Mouse (Mus musculus) left cerebral cortex, postnatal 10 days (tissue): ENCODE measurements around the gene Eif4e2. TPM values are rescaled to one million over a fixed set of nuclear protein-coding genes. Genes with fewer than 3 reads are reported as not detected.

ENCODE experiments used
- DNase-seq, 2 experiments: peaks; one replicate each; pipeline ENCODE4 v3.0.0; 2021 to 2022; ENCODE audit warnings: low spot score in 2 of 2, mixed read lengths in 1 of 2; ENCODE audit errors: extremely low spot score in 1 of 2
- intact Hi-C: fragments of 180-260 bp; cut with DNase I; formaldehyde crosslinking; loops from one replicate; pipeline ENCODE4 v1.15.1; 2025
- total RNA-seq, 2 experiments: library from RNA; stranded (reverse); gene quantifications; 2 replicates each; pipeline ENCODE4 v1.2.3; 2021

The Eif4e2 gene
- 10 to 100 TPM; 83.2 to 84.2 TPM for total RNA-seq

DNA sequence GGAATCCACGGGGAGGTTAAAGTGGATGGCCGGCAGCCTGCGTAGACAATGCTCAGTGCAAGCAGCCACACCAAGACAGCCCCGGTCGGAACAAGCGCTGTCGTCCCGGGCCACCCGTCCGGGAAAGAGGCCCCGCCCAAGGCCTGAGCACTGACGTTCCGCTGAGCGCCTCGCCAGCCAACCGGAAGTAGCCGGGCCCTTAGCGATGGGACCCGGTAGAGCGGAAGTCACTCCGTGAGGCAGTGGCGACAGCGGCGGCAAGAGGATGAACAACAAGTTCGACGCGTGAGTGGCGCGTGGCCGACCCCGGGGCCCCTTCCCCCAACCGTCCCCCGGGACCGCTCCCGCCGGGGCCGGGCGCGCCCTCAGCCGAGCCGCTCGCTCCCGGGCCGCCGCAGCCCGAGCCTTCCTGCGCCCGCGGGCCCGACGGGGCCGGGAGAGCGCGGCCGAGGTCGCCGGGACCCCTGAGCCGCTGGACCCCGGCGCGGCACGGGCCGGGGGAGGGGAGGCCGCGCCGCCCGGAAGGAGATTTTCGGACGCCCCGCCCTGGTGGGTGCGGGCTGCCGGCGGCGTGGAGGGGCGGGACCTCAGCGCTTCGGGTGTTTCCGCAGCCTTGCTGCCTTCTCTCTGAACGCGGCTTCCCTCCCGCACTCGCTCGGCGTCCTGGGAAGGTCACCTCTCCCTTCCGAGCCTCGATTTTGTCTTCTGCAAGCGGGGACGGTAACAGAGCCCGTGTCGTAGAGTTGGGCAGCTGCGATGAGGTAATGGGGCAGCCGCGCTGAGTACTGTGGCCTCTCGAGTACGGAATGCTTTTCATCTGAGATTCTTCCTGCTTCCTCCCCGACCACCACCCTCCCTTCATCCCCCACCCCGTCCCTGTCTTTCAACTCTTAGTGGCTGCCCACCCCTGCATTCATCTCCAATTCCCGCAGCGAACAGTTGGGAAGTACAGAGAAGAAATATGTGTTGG lies at the start of gene Eif4e2:
Gene Eif4e2 (plus strand): TSS at position 180 of the 970 bp plus-strand sequence.
- intact Hi-C loops: no loop called here

GRCm38 (mm10) chr1:87164164-87164795 lies 49.4 kb upstream of the Eif4e2 start:
- no peak for DNase-seq
- intact Hi-C loops: no loop called here

More for the DNA sequence above, at the start of gene Eif4e2:
- DNase-seq: peak; percentile 92 to 98

GRCm38 (mm10) chr1:87164796-87165184 lies 48.9 kb upstream of the Eif4e2 start:
- DNase-seq: no peak
- intact Hi-C loops: no loop called here

DNA sequence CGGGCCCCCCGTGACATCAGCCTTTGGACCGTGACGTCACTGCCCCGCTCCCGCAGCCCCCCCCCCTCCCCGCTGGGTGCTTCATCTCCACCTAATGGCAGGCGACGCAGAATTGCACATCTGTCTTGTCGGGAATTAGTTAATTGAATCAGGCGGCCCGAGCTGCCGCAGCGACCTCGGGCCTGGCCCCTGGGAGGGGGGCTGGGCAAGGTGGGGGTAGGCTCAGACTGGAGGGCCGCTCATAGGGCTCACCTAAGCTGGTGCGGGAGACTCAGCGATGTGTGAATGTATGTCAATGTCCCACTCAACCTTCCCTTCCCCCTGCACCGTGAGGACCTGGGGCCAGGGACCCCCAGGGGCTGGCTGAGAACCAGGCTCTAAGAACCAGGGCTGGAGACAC lies 43.3 kb upstream of the Eif4e2 start:
- DNase-seq: peak in 1 of 2 experiments; percentile 21
- intact Hi-C loops: no loop called here

GRCm38 (mm10) chr1:87171312-87171711 lies 42.4 kb upstream of the Eif4e2 start:
- no peak for DNase-seq

DNA sequence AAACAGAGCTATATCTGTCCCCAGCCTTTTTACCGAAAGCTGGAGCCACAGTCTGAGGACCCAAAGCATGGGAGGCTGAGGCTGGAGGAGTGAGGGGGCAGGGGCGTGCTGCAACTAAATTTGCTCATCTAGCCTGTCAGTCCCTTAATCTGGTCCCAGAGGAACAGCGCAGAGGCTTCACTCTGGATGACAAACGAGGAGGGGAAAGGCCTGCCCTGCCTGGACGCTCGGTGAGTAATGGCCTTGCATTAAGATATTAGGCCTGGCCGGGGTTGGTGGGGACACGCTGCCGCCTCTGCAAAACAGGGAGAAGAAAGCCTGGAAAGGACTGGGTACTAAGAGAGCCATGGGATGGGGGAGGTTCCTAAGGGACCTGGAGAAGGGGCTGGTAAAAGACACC lies 41.4 kb upstream of the Eif4e2 start:
- intact Hi-C loops: no loop called here

More at GRCm38 (mm10) chr1:87171312-87171711, 42.4 kb upstream of the Eif4e2 start:
- intact Hi-C loops: no loop called here

DNA sequence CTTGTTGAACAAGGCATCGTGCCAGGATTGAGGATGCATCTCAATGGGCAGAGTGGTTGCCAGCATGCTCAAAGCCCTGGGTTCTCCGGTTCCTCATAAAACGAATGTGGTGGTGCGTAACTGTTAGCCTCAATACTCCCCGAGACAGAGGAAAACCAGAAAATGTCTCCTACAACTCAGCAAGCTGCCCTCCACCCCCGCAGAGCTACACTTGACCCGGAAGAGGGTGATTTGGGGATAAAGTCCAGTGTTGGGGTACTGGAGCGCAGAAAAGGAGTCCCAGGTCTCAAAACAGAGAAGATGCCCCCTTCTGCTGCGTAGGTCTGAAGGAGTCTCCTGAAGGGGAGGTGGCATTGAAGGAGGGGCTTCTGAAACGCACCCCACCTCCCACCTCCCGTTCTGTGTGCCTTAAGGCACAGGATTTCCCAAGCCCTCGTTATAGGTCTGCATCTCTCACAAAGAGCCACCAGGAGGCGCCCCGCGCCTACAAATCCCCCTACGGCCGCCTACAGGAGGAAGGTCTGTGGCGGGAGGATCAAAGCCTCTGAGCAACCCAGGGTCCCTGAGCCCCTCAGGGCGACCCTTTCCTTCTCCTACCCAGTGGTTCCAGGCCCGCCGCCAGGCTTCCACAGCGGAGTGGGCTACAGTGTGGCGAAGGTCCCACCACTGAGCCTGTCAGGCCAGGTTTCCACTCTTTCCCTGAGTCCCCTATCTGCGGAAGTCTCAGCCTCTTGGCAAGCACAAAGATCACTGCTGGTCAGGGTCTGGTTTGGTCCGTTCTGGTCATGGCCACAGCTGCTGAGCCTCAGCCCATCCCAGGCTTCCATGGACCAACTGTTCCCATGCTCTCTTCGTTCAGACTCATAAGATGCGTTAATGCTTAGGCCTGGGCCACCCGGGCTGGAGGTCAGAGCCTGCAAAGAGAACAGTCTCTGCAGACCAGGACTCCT lies 39.4 kb upstream of the Eif4e2 start:
- intact Hi-C loops: no loop called here
- peak; percentile 46 to 75 for DNase-seq

More for the DNA sequence above, 41.4 kb upstream of the Eif4e2 start:
- DNase-seq: no peak

DNA sequence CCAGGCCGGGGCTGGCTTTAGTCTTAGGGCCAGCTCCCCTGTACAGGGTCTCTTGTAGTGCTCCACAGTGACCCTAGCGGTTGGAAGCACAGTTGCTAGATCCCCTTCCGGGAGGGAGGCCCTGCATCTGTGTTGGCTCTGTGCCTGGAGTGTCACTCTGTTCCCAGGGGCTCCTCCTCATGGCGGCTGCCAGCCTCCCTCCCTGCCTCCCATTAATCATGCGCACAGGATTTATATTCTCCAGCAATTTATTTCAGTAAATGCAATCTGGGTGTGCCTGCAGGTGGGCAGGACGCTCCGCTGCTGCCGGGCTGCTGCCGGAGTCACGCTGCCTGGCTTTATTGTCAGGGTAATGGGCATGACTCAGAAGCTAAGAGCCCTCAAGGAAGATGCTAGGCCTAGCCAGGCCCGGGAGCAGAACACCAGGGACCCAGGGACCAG lies 37.8 kb upstream of the Eif4e2 start:
- peak; percentile 62 to 85 for DNase-seq
- intact Hi-C loops: no loop called here

DNA sequence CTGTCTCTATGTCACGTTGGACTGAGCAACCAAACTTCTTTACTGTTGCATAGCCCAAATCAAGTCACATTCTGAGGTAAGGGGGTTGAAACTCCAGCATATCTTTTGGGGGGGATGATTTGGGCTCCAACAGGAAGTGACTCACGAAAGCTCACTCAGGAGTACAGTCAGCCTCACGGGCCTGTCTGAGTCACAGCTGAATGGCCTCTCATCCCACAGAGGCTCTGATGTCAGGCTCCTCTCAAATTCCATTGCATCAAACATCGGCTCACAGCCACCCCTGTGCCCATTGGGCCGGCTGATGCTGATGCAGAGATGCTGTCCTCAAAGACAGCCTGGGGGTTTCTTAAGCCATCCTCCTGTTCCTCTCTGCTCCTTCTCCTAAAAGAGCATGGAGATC lies 32.8 kb upstream of the Eif4e2 start:
- intact Hi-C loops: no loop called here
- no peak for DNase-seq

GRCm38 (mm10) chr1:87183013-87183412 lies 30.7 kb upstream of the Eif4e2 start, which contains the start of gene Prss56:
Prss56 (plus strand) TSS chr1:87183313.
- DNase-seq: no peak
- intact Hi-C loops: no loop called here

DNA sequence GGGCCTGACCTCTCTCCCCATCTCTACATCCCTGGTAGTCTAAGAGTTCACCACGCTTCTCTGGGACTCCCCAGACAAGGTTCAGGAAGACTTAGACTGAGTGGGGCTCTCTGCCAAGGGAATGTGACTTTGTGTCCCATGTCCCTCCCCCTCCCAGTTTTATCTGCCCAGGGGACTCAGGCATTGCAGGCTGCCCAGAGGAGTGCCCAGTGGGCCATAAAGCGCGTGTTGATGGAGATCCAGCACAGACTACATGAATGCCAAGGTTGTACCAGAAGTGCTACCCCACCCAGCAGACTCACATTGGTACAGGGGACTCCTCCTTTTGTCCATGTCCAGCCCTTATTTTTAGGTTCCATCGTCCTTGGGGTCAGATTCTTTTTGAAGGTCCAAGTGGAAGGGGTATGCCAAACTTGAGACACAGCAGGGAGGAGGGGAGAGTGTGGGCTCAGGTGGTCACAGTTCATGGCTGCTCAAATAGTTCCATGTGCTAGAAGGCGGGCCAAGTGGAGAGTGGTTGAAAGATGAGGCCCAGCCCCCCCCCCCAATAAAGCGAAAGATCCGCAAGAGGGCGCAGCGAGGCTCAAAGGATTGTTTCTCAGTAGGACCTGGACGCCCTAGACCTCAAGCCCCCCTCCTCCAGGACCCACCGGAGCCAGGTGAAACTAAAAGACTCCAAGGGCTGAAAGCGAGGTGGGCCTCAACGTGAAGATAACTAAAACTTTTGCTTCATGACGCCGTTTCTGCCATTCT lies 29.5 kb upstream of the Eif4e2 start:
- DNase-seq: no peak
- intact Hi-C loops: no loop called here

- intact Hi-C loops: loop anchor here (5.0 kb wide), 2 partner anchors 142 to 517 kb away; no protein-coding TSS in a partner anchor
Observed at GRCm38 (mm10) chr1:87184751-87185139, 29.0 kb upstream of the Eif4e2 start.

DNA sequence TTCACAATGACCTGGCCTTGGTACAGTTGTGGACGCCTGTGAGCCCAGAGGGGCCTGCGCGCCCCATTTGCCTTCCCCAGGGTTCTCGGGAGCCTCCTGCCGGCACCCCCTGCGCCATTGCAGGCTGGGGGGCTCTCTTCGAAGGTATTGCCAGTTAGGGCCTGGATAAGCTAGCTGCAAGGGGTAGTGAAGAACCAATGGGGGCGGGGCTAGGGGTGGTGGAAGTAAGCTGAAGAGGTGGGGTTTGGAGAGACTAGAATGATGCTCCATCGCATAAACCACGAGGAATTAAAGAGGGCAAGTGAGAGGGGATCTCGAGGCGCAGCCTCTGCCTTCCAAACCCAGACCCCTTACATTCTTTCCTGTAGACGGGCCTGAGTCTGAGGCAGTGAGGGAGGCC lies 28.2 kb upstream of the Eif4e2 start:
- DNase-seq: no peak
- intact Hi-C loops: loop anchor here (5.0 kb wide), 2 partner anchors 143 to 518 kb away; no protein-coding TSS in a partner anchor

More at GRCm38 (mm10) chr1:87184751-87185139, 29.0 kb upstream of the Eif4e2 start:
- peak in 1 of 2 experiments; percentile 80 for DNase-seq

GRCm38 (mm10) chr1:87186261-87187036 lies 27.3 kb upstream of the Eif4e2 start:
- intact Hi-C loops: loop anchor here (2.0 to 5.0 kb wide), 3 partner anchors 144 to 568 kb away; no protein-coding TSS in a partner anchor

GRCm38 (mm10) chr1:87187037-87187355 lies 26.7 kb upstream of the Eif4e2 start:
- intact Hi-C loops: loop anchor here (2.0 to 5.0 kb wide), 3 partner anchors 145 to 568 kb away; no protein-coding TSS in a partner anchor
- peak; percentile 65 to 79 for DNase-seq

More at GRCm38 (mm10) chr1:87186261-87187036, 27.3 kb upstream of the Eif4e2 start:
- no peak for DNase-seq

DNA sequence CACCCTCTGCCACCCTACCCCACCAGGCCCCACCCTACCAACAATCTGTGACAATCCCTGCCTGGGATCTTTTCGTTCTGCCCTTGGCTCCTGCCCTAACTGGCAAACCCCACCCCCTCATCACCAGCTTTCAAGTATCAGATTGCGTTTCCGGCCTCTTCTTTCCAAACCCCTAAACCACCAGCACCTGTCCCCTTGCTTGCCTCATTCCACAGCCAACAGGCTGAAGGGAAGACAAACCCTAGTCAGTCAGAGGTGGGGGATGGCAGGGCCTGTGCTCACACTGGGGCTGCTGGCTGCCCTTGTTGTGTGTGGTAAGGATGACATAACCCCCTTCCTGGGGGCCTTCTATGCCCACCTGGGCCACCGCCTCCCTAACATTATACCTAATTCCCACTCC lies 23.3 kb upstream of the Eif4e2 start, which contains the start of gene Chrnd:
Gene Chrnd (plus strand): TSS at position 179 of the 400 bp plus-strand sequence.
- no peak for DNase-seq
- intact Hi-C loops: no loop called here

- DNase-seq: no peak
- intact Hi-C loops: no loop called here
Observed at GRCm38 (mm10) chr1:87197296-87197695, 16.4 kb upstream of the Eif4e2 start.
